Mouse (Mus musculus): ENCODE data around the gene Socs3. TPM values are rescaled to one million over a fixed set of nuclear protein-coding genes. Genes with fewer than 3 reads are reported as not detected.

Gene Socs3
- polyA plus RNA-seq, 1 experiment from 2014 or later, result 8.1 TPM

- Histone ChIP-seq H3K36me3 (ENCODE audit: control insufficient read depth, insufficient read depth, low read length) (no peaks in the 10 kb centered on the region), H3K4me2 (ENCODE audit: low read length) (no peak overlapping the region), H3K27ac (ENCODE audit: low read depth) (no peak overlapping the region), H3K27me3 (replicated peaks; ENCODE audit: control insufficient read depth, insufficient read depth, low read length) (no peaks in the 10 kb centered on the region), H3K9ac (ENCODE audit: low read length) (no peak overlapping the region), H3K9me3 (ENCODE audit: control insufficient read depth, low read length) (peaks cover 5% of the 10 kb centered on the region; the same call in 1 of the 2 replicates), H3K4me3 (ENCODE audit: low read depth, low read length) (no peak overlapping the region), H3K4me1 (replicated peaks; ENCODE audit: control insufficient read depth, insufficient read depth, low read length) (peaks cover 2% of the 10 kb centered on the region)
- WGBS, result 16% methylated on average over 5 of the region's 5 CpGs
- DNase-seq (ENCODE audit: low spot score), result no peak
- no peak for ATAC-seq (replicated peaks; ENCODE audit: low FRiP score, low TSS enrichment, low read depth)
Observed at GRCm38 (mm10) chr11:117919211-117919610, 50.6 kb downstream of the Socs3 start.

- no peak overlapping the region for H3K27ac ChIP-seq (ENCODE audit: low read depth)
- no peaks in the 10 kb centered on the region for H3K36me3 ChIP-seq (ENCODE audit: control insufficient read depth, insufficient read depth, low read length)
- DNase-seq (ENCODE audit: low spot score) (no peak), ATAC-seq (replicated peaks; ENCODE audit: low FRiP score, low TSS enrichment, low read depth) (no peak)
- H3K4me1 ChIP-seq (replicated peaks; ENCODE audit: control insufficient read depth, insufficient read depth, low read length), result peaks cover 2% of the 10 kb centered on the region
- WGBS, result 77% methylated on average over 11 of the region's 11 CpGs
- no peak overlapping the region for H3K4me3 ChIP-seq (ENCODE audit: low read depth, low read length)
- H3K9me3 ChIP-seq (ENCODE audit: control insufficient read depth, low read length), result peaks cover 5% of the 10 kb centered on the region; the same call in 1 of the 2 replicates
- H3K4me2 ChIP-seq (ENCODE audit: low read length), result no peak overlapping the region
- H3K27me3 ChIP-seq (replicated peaks; ENCODE audit: control insufficient read depth, insufficient read depth, low read length), result no peaks in the 10 kb centered on the region
- H3K9ac ChIP-seq (ENCODE audit: low read length), result no peak overlapping the region
Observed at GRCm38 (mm10) chr11:117918541-117918940, 51.3 kb downstream of the Socs3 start.

Small RNAs within 50 kb of the gene (microRNA-seq; reads per million reads assigned to microRNA genes)
- gene Mir6933, result not detected

Other genes with a start within 250 kb of the Socs3 start
- gene Tmc8, start 188.0 kb downstream of the Socs3 start, polyA plus RNA-seq (2014; fragmentation: Nextera tagmentation; extraction: Ambion mirVana), result 3.8 and 5.2 TPM in 2 replicates
- gene Tmc6, start 187.8 kb downstream of the Socs3 start, polyA plus RNA-seq (2014; fragmentation: Nextera tagmentation; extraction: Ambion mirVana), result 20.7 and 26.1 TPM in 2 replicates
- gene 6030468B19Rik, start 172.4 kb downstream of the Socs3 start, polyA plus RNA-seq (2014; fragmentation: Nextera tagmentation; extraction: Ambion mirVana), result 0.28 TPM in 2 replicates
- 0.83 TPM in 1 of 2 replicates, not detected in the other for gene Gm20708, start 160.4 kb downstream of the Socs3 start, polyA plus RNA-seq (2014; fragmentation: Nextera tagmentation; extraction: Ambion mirVana)
- gene Syngr2, start 160.4 kb downstream of the Socs3 start, polyA plus RNA-seq (2014; fragmentation: Nextera tagmentation; extraction: Ambion mirVana), result 145 TPM in 2 replicates
- gene Afmid, start 144.1 kb downstream of the Socs3 start, polyA plus RNA-seq (2014; fragmentation: Nextera tagmentation; extraction: Ambion mirVana), result 6.6 and 7.0 TPM in 2 replicates
- 159 and 163 TPM in 2 replicates for gene Tk1, start 144.0 kb downstream of the Socs3 start, polyA plus RNA-seq (2014; fragmentation: Nextera tagmentation; extraction: Ambion mirVana)
- 337 and 340 TPM in 2 replicates for gene Birc5, start 120.8 kb downstream of the Socs3 start, polyA plus RNA-seq (2014; fragmentation: Nextera tagmentation; extraction: Ambion mirVana)
- not detected in 2 replicates for gene Tmem235, start 109.3 kb downstream of the Socs3 start, polyA plus RNA-seq (2014; fragmentation: Nextera tagmentation; extraction: Ambion mirVana)
- 4.5 and 5.1 TPM in 2 replicates for gene Tha1, start 96.6 kb downstream of the Socs3 start, polyA plus RNA-seq (2014; fragmentation: Nextera tagmentation; extraction: Ambion mirVana)
- 31.6 and 33.8 TPM in 2 replicates for gene Pgs1, start 16.2 kb upstream of the Socs3 start, polyA plus RNA-seq (2014; fragmentation: Nextera tagmentation; extraction: Ambion mirVana)
- 0.14 and 0.26 TPM in 2 replicates for gene Dnah17, start 160.6 kb upstream of the Socs3 start, polyA plus RNA-seq (2014; fragmentation: Nextera tagmentation; extraction: Ambion mirVana)